Comparison of ENCODE assay signal across 11 mouse cellular contexts in the genomic region with DNA sequence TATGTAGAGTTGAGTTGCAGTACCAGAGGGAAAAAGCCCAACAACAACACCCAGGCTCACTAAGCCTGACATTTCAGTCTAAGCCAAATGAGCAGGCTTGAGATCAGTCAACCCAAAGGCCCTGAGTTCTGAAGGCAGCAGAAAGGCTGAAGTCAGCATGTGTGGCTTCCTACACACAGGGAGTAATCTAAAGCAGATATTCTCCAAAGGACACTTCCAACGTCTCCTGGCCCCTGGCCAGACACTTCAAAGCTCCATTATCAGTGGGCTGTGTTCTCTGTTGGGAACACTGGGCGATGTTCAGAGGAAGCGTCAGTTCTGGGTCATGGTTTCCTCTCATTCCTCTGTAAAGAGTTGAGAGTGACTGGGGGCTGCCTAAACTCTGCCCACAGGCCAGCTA.
DNase-seq lines count a peak whose midpoint lies in the region; ATAC-seq and TF ChIP-seq lines count a peak whose summit lies in the region.
"Had no signal": no experiment of that assay in that cellular context is flagged by ENCODE, and none has a peak within 500 bp of the region (broad histone marks: within the 10 kb centered on the region; RNA-seq: fewer than 3 reads in every experiment).

No protein-coding gene starts in this region.

- no peak overlapping the region for H3K4me3 ChIP-seq in forebrain, embryonic 14.5 days (ENCODE audit: low read depth, low read length)
- H3K4me3 ChIP-seq in forebrain, embryonic 11.5 days (ENCODE audit: low read depth, low read length): no peak overlapping the region
- H3K4me3 ChIP-seq in liver, embryonic 12.5 days: no peak overlapping the region
- H3K4me3 ChIP-seq in heart, postnatal 0 days (ENCODE audit: low read depth, low read length): no peak overlapping the region
- H3K4me3 ChIP-seq: forebrain, embryonic 12.5 days; heart, adult 2 months had no signal

- no peak for ATAC-seq in forebrain, embryonic 14.5 days
- ATAC-seq in forebrain, embryonic 11.5 days (replicated peaks; ENCODE audit: low FRiP score): no peak
- ATAC-seq in liver, embryonic 12.5 days: no peak
- no peak for ATAC-seq in heart, postnatal 0 days (ENCODE audit: insufficient read depth, low read depth)

- H3K27me3 ChIP-seq in forebrain, embryonic 14.5 days (replicated peaks; ENCODE audit: control insufficient read depth, insufficient read depth, low read length): no peaks in the 10 kb centered on the region
- no peaks in the 10 kb centered on the region for H3K27me3 ChIP-seq in forebrain, embryonic 11.5 days (ENCODE audit: control insufficient read depth, insufficient read depth, low read length)
- H3K27me3 ChIP-seq in liver, embryonic 12.5 days (replicated peaks): no peaks in the 10 kb centered on the region
- no peaks in the 10 kb centered on the region for H3K27me3 ChIP-seq in heart, postnatal 0 days (ENCODE audit: control insufficient read depth, insufficient read depth, low read length)
- H3K27me3 ChIP-seq: forebrain, embryonic 12.5 days had no signal

- 63% methylated on average over 3 of the region's 3 CpGs for WGBS in forebrain, embryonic 14.5 days
- 72% methylated on average over 3 of the region's 3 CpGs for WGBS in forebrain, embryonic 11.5 days
- WGBS in liver, embryonic 12.5 days (ENCODE audit: insufficient replicate concordance): 43% methylated on average over 3 of the region's 3 CpGs
- 17% methylated on average over 3 of the region's 3 CpGs for WGBS in heart, postnatal 0 days

- no peaks in the 10 kb centered on the region for H3K9me3 ChIP-seq in forebrain, embryonic 14.5 days (replicated peaks; ENCODE audit: control insufficient read depth, low read length)
- no peaks in the 10 kb centered on the region for H3K9me3 ChIP-seq in forebrain, embryonic 11.5 days (ENCODE audit: control insufficient read depth, low read length)
- no peaks in the 10 kb centered on the region for H3K9me3 ChIP-seq in liver, embryonic 12.5 days (replicated peaks)
- no peaks in the 10 kb centered on the region for H3K9me3 ChIP-seq in heart, postnatal 0 days (replicated peaks; ENCODE audit: control insufficient read depth, low read length)
- H3K9me3 ChIP-seq: forebrain, embryonic 12.5 days had no signal

- no peak for TF ChIP-seq CTCF in heart, postnatal 0 days (IDR thresholded peaks at IDR 0.05; ENCODE audit: low read depth)

- TF ChIP-seq EP300 in heart, postnatal 0 days (IDR thresholded peaks at IDR 0.05; ENCODE audit: low read depth): no peak

- H3K4me1 ChIP-seq in forebrain, embryonic 14.5 days (ENCODE audit: control insufficient read depth, insufficient read depth, low read length): no peaks in the 10 kb centered on the region
- H3K4me1 ChIP-seq in forebrain, embryonic 11.5 days (replicated peaks; ENCODE audit: control insufficient read depth, insufficient read depth, low read length): no peaks in the 10 kb centered on the region
- H3K4me1 ChIP-seq in liver, embryonic 12.5 days: no peaks in the 10 kb centered on the region
- H3K4me1 ChIP-seq in heart, postnatal 0 days (ENCODE audit: control insufficient read depth, insufficient read depth): no peaks in the 10 kb centered on the region
- H3K4me1 ChIP-seq: forebrain, embryonic 12.5 days had no signal

- no peak overlapping the region for H3K4me2 ChIP-seq in forebrain, embryonic 14.5 days (ENCODE audit: low read length)
- H3K4me2 ChIP-seq in forebrain, embryonic 11.5 days (ENCODE audit: low read depth, low read length, severe bottlenecking): no peak overlapping the region
- H3K4me2 ChIP-seq in liver, embryonic 12.5 days: no peak overlapping the region
- no peak overlapping the region for H3K4me2 ChIP-seq in heart, postnatal 0 days (ENCODE audit: low read depth, low read length)
- H3K4me2 ChIP-seq: forebrain, embryonic 12.5 days had no signal

- no peaks in the 10 kb centered on the region for H3K36me3 ChIP-seq in forebrain, embryonic 14.5 days (ENCODE audit: control insufficient read depth, insufficient read depth, low read length)
- no peaks in the 10 kb centered on the region for H3K36me3 ChIP-seq in forebrain, embryonic 11.5 days (ENCODE audit: control insufficient read depth, insufficient read depth, low read length)
- H3K36me3 ChIP-seq in liver, embryonic 12.5 days: no peaks in the 10 kb centered on the region
- no peaks in the 10 kb centered on the region for H3K36me3 ChIP-seq in heart, postnatal 0 days (replicated peaks; ENCODE audit: control insufficient read depth, insufficient read depth, low read length)
- H3K36me3 ChIP-seq: forebrain, embryonic 12.5 days had no signal

- H3K9ac ChIP-seq in forebrain, embryonic 14.5 days (ENCODE audit: low read length): no peak overlapping the region
- no peak overlapping the region for H3K9ac ChIP-seq in forebrain, embryonic 11.5 days (ENCODE audit: low read length)
- no peak overlapping the region for H3K9ac ChIP-seq in liver, embryonic 12.5 days
- H3K9ac ChIP-seq in heart, postnatal 0 days (replicated peaks; ENCODE audit: low read depth, low read length): no peak overlapping the region
- H3K9ac ChIP-seq: forebrain, embryonic 12.5 days had no signal

- peak; percentile 6 for DNase-seq in forebrain, embryonic 14.5 days (ENCODE audit: low spot score)
- DNase-seq in forebrain, embryonic 11.5 days (ENCODE audit: low spot score): no peak
- DNase-seq in liver: peak; percentile 14
- peak; percentile 16 for DNase-seq in heart, postnatal 0 days (ENCODE audit: low spot score)
- DNase-seq in lung, postnatal 4 days: peak; percentile 12 to 59
- DNase-seq in layer of hippocampus, adult 8-10 months (ENCODE audit: low spot score in 2 of 2): no peak
- DNase-seq in layer of hippocampus, postnatal 10 days (ENCODE audit: low spot score in 2 of 2): no peak
- DNase-seq: kidney, adult 11 months had no signal

- no peak overlapping the region for H3K27ac ChIP-seq in forebrain, embryonic 14.5 days (ENCODE audit: low read depth, low read length)
- H3K27ac ChIP-seq in forebrain, embryonic 11.5 days (ENCODE audit: low read depth, low read length): no peak overlapping the region
- H3K27ac ChIP-seq in liver, embryonic 12.5 days: no peak overlapping the region
- H3K27ac ChIP-seq in heart, postnatal 0 days (ENCODE audit: low read depth): no peak overlapping the region
- H3K27ac ChIP-seq: forebrain, embryonic 12.5 days; heart, adult 2 months had no signal

Comparison
In these comparisons a context has a peak if more than half of its experiments do, and no peak if none do; other contexts are left out.
1. DNase-seq: peak in forebrain, embryonic 14.5 days (single experiment), liver (single experiment), heart, postnatal 0 days (single experiment) and lung, postnatal 4 days (2 of 2); none in forebrain, embryonic 11.5 days (single experiment), layer of hippocampus, adult 8-10 months (0 of 2) and layer of hippocampus, postnatal 10 days (0 of 2).